Mouse (Mus musculus) frontal cortex, adult 2 months (tissue): ENCODE measurements around the gene Arid2. TPM values are rescaled to one million over a fixed set of nuclear protein-coding genes. Genes with fewer than 3 reads are reported as not detected.
"Not testable (repeated sequence)": the region's sequence is repeated elsewhere in the genome, so short reads cannot be mapped to it uniquely, and the experiment has no call there.

Source experiments
- DNase-seq, 2 experiments: peaks; one replicate each; pipeline ENCODE4 v3.0.0; 2022; ENCODE audit warnings: low spot score in 1 of 2; ENCODE audit errors: extremely low spot score in 1 of 2
- polyA plus RNA-seq: library from polyadenylated mRNA; depleted of rRNA; stranded (reverse); fragments of >200 nt; gene quantifications from 2 replicates; pipeline ENCODE4 v1.2.3, GENCODE M21; 2012

The Arid2 gene
- polyA plus RNA-seq, 1 experiment, result 18.0 TPM

DNA sequence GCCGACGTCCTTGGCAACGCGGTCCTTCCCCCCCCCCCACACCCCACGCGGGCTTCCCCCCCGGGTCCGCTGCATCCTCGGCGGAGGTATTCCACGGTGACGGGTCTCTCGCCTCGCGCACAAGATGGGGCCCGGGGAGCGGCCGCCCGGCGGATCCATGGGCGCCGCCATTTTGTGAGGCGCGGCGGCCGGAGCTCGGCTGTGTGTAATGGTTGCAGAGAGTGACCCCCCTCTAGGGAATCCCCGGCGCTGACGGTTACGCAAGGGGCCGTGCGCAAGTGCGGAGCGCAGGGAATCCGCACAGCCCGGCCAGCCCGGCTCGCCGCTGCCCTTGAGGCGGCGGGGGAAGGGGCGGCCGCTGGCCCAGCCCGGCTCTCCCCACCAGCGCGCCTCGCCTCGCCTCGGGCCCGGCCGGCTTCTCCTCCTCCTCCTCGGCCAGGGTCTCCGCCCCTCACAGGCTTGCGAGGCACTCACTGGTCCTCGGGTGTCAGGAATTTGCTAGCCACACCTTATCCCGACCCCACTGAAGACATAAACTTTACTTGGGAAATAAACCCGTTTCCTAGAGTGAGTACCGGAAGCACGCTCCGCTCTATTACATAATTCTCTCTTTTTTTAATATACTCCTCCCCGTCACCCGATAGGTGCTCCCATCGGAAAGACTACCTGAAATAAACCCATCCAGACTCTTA lies 1.8 kb upstream of the Arid2 start:
- peak; percentile 76 to 88 for DNase-seq

DNA sequence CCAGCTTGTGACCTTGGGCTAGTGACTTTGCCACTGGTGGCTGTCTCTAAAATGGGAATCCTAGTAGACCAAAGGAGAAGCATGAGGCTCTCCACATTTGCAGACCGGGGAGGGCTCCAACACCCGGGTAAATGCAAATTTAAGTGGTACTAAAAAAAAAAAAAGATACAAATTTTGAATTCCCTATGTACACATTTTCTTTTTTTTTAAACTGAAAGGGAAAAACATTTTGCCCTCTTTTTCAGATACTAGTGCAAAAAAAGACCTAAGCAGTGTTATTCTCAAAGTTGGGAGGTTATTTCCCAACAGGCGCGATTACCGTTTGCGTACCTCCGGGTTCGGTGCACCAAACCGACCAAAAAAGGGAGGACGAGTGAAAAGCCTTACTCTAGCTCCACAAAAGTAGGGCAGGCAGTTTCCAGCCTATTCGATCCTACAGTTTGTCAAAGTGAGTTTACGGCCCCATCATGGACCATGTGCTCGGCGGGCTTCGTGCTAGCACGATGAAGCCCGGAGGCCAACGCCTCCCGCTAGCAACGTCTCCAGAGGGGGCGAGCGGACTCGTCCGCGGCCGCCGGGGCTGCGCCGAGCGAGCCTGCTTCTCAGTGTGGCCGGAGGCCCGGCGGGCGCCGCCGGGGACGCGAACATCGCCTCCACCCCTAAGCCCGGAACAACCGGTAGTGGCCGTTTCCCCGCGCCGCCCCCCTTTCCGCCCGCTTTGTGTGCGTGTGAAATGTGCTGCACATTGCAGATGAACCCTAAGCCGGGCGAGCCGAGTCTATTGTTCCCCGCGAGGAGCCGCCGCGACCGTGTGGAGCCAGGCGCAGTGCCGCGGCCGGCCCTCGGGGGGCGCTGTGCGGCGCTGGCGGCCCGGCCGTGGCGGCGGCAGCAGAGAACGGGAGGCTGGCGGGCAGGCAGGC lies 1.0 kb upstream of the Arid2 start:
- peak; percentile 87 to 91 for DNase-seq

DNA sequence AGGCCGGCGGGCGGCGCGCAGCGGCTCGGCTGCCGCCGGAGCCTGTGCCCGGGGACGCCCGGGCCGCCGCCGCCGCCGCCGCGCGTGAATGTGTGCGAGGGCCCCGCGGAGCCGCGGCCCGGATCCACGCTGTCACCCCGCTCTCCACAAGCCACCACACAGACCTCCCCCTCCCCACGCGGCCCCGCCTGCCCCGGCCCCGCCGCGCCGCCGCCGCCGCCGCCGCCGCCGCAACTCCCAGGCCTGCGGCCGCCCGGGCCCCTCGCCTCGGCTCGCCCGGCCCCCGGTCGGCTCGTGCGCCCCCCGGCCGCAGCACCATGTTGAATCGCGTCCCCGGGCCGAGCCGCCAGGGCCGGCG lies 404 bp upstream of the Arid2 start:
- no peak for DNase-seq

DNA sequence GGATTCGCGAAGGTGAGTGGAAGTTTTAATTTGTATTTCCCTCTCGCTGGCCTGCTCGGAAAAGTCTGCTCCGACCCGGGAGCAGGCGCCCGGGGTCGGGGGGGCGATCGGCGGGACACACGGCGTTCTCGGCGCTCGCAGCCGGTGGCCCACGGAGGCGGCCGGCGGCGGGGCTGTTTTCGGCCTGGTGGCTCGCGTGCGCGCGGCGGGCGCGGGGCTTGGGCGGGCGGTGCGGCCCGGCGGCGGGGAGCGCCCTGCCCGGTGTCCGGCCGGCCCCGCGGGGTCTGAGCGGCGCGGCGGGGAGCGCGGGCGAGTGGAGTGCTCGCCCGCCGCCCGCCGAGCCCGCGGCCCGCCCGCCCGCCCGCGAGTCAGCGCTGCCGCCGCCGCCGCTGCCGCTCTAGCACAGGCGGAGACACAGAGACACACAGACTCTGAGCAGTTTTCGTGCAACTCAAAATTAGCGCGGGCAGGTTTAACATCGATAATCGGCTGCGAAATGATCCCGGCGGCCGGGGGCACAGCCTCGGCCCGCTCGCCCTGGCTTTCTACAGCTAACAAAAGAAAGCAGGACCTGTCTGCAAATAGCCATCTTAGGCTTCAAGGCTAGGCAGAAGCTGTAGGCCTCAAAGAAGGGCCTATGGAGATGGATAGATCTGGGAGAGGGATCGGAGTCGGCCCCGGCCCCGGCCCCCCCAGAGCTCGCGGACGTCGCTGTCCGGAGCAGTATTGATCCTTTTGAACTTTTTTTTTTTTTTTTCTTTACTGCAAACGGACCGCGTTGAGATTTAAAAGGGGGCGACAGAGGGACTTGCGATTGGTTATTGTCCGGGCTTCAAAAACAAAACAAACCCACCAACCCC lies 888 bp downstream of the Arid2 start:
- DNase-seq, result peak in 1 of 2 experiments; percentile 42

DNA sequence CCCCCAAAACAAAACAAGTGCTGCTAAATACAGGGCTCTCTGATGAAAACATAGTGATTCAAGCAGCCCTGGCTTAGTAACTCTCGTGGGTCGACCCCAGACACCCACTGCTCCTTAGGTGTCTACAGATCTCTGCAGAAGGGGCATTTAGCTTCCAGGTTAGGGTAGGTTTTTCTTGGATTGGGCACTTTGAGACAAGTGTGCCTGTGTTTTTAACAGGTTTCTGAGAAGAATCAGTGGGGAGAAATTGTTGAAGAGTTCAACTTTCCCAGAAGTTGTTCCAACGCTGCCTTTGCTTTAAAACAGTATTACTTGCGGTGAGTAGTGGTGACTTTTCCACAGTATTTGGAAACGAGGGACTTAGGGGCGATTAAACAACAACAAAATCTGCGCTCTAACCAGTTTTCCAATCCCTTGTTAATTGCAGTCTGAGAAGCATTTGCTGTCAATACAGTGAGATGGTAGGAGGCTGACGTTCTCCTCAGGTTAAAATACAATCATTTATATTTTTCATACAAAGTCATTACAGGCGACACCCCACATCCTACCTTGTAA lies 1.6 kb downstream of the Arid2 start:
- DNase-seq, result no peak

DNA sequence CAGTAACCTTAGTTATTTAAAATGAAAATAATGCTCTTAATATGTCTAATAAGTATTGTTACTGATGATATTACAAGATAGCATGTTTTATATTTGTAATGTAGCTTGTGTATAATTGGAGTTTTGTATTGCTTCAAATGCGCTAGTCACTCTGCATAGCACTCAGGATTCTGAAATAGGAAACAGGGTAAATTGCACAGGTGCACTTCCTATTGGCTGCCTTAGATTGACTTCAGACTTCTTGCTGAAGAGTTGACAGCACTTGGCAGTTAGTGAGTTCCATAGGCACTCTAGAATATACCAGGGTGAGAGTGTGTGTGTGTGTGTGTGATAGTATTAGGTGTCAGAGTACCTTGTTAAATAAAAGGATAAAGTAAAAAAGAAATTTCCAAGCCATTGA lies 2.7 kb downstream of the Arid2 start:
- DNase-seq, result no peak

DNA sequence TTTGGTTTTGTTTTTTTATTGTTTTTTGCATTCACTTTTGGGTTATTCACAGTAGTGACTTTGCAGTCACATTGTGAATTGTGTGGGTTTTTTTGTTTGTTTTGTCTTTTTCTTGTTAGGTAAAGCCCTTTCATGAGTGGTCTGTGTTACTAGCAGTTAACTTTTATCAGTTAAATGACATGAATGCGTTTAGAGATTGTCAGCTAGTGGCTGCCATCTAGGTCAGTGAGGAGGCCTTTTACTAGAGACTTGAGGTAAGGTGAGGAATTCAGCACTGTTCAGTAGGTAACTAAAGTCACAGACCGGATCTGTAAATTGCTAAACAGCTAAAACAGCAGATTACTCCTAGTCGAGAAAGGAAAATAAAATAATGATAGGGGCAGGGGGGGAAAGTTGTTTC lies 6.1 kb downstream of the Arid2 start:
- no peak for DNase-seq

DNA sequence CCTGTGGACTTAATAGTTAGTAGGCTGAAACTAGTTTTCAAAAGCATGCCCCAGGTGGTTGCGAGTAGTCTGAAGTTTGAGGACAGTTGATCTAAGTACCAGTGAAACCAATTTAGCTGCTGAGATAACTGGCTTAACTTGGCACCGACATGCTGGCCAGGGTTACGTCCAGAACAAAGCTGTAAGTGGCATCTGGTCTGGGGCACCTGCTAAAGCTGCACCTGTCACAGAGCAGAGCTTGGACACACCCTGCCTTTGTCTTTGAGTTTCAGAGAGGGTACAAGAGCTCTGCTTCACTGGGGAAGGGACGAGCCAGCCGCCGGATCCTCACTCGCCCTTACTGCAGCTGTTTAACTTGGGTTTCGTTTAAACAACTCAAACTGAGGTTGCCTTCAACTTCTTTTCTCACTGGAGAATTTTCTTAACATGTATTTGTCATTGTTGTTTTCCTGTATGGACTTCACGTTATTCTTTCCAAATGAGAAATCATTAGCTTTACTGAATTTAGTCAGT lies 9.8 kb downstream of the Arid2 start:
- DNase-seq, result no peak

DNA sequence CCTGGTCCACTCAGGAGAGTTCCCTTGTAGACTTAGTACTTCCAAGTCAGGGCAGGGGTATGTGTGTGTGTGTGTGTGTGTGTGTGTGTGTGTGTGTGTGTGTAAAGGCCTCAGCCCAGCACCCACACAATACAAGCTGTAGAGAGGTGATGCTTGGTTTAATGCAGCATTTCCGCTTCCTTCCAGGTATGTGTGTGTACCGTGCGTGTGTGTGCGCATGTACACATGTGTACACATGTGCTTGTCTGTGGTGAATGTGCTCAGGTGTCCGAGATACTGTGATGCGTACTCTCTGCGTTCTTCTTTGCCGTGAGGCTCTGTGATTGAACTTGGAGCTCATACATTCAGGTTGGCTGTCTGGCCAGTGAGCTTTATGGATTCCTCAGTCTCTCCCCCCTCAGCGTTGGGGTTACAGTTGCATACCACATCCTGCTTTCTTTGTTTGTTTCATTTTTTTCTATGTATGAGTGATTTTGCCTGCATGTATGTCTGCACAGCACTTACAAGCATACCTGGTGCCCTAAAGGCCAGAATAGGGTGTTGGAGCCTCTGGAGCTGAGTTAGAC lies 10.4 kb downstream of the Arid2 start:
- DNase-seq, result no peak

DNA sequence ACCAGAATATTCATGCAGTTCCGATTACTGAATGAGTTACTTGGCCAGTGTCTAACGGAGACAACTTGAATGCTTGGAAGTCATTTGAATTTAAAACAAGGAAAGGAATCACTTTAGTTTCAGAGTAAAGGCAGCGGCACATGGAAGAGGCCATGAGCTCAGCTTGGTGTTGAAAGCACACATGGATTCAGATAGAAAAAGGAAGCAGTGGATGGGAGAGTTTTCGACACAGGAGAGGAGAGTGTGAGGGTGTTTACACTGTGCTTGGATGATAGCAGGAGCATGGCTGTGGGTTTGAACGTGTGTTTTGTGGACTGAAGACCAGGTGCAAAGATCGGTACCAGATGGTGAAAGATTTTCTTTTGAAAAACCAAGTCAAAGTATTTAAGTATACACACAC lies 22.0 kb downstream of the Arid2 start:
- DNase-seq, result no peak

DNA sequence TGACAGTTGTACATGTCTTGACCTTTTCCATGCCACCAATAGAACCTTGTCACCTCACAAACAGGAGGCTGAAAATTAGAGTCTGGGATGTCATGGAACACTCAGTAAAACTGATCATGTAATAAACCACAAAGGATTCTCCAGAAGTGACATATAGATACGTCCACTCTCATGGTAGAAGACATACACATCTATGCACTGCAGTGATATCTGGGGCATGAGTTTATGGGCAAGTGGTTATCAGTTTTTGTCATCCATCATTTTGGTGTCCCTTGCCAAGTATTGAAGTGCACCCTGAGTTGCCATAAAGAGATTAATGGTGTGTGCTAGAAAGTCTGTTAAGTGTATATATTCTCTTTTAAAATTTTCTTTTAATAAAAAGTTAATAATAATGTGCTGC lies 25.6 kb downstream of the Arid2 start:
- no peak for DNase-seq

DNA sequence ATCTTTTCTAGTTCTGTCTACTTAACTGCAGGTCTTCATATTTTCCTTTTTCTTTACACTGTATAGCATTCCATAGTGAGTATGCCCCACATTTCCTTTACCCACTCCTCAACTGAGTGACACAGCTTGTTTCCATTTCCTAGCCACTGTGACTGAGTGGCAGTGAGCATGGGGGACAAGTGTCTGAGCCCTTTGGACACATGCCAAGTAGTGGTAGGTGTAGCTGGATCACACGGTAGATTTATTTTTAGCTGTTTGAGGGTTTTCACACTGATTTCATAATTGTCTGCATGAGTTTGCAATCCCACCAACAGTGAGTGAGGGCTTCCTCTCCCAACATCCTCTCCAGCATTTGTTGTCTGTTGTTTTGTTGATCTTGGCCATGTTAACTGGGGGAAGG lies 28.3 kb downstream of the Arid2 start:
- DNase-seq, result peak in 1 of 2 experiments; percentile 11

DNA sequence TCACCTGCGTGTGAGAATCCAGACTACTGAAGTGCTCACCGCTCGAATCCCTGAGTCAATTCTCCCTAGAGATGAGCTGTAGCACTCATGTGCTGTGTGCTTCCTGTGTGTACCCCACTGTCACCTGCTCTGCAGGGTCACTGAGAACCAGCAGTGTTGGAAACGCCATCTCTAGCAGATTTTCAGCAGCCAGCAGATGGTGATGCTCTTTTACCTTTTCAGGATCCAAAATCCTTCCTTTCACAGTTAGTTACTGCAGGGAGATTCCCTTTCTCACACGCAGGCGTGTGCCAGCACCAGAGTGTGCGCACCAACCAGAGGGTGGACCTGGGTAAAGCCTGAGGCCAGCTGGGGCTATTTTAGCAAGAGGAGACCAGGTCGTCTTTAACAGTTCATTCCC lies 32.0 kb downstream of the Arid2 start:
- DNase-seq, result peak in 1 of 2 experiments; percentile 41

DNA sequence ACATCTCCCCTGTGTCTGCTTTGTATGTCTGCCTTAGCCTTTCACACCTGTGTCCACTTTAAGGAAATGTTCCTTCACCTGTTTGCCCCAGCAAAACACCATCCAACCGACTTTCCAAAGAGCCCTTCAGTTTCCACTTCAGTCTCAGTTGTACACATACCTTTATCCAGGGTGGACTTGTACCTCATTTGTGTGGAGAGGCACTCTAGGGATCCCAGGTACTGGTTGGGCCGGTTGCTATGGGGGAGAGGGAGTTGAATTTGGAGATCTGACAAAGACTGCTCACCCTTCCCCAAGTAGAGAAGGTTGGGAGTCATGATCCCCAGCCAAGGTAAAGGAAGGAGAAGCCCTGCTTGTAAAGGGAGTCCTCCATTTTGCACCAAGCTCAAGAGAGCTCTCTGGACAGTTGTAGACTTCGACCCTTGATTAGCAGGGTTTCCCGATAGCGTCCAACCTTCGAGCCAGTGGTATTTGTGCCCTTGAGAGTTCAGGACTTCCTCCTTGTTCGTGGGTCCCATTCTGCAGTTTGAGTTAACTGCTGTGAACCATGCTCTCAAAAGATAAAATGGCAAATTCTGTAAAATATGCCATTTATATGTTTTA lies 38.5 kb downstream of the Arid2 start:
- no peak for DNase-seq

DNA sequence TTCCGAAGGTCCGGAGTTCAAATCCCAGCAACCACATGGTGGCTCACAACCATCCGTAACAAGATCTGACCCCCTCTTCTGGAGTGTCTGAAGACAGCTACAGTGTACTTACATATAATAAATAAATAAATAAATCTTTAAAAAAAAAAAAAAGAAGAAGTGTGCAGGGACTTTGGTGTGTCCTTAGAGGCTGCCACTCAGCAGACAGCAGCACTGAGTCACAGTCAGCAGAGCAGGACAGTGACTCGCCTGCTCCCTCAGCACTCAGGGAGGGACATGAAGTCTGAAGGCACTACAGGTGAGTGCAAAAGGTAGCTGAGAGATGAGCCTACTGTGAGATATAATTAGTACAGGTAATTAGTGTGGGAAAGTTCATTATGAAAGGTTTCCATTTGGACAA lies 41.4 kb downstream of the Arid2 start:
- not testable (repeated sequence) for DNase-seq

DNA sequence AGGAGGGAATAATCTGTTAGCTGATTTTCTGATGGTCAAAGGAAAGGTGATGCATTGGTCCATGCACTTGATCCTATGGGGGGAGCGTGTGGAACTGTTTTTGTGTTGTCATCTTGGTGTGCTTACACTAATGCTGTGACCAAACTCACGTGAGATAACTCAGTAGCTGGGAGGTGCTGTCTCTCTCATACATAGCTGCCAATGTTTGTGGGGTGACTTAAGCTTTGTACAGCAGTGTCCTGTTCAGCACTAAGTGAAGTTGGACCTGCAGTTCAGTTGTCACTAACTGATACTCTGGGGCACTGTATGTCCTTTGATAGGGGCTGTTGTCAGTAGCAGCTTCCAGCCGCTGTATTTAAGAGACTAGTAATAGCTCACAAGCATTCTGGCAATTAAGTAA lies 43.2 kb downstream of the Arid2 start:
- DNase-seq, result no peak

DNA sequence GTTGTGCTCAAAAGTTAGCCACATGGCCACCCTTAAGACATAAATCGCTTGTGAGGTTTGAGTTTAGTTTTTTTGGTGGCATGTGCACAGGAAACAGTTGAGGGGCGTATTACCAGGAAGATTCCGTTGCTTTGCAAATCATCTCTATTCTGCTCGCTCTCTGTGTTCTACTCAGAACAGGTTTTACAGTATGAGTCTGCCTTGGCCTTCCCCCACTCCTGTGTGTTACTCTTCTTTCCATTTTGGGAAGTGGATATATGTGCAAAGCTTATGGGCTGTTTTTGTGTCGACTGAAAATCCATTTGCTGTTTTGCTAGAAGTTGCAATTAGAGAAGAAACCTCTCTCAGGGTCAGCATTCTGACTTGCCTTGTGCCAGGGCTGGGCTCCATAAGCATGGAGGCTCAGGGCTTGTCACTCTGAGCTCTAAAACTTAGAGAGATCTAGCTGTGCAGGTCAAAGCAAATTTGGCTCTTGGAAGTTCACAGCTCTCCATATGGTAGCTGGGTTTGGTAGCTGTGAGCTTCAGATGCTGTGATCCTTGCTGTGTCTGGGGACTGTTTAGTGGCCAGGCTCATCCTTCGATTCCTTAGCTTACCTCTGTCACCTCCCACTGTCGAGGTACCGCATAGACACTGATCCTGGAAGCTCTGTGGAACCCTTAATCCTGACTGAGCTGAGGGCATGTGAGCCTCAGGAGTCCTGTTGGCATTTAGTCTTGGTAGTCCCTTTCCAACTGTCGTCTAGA lies 45.3 kb downstream of the Arid2 start:
- peak in 1 of 2 experiments; percentile 30 for DNase-seq

DNA sequence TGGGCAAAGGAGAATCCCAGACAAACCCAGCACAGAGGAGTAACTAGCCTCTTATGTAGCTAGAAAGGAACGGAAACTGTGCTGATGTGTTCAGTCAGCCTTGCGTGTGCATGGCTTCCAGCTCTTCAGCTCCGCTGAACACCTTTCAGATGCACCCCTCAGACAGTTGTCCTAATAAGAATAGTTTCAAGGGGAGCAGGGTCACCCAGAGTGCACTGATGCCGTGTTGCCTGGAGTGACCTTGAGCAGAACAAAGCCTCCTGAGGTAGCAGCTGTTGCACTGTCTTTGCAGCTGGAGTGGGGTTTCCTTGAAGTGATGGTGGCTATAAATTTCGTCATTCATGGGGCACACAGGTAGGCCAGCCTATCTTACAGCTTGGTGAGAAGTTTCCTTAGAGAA lies 46.0 kb downstream of the Arid2 start:
- no peak for DNase-seq

DNA sequence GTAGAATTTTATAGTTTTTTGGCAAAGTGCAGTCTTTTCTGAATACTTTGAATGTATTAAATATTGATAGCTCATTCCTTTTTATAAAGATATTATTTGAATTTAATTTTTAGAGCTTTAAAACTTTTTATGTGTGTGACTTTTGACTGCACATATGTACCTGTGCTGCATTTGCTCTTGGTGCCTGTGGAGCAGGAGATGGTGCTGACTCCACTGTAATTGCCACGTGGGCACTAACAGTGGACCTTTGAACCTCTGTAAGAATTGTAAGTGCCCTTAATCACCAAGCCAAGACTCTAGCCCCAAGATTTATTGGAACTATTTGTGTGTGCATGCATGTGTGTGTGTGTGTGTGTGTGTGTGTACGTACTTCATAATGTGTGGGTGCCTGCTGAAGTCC lies 53.6 kb downstream of the Arid2 start:
- no peak for DNase-seq
